Mouse (Mus musculus) lung, postnatal 0 days (tissue): ENCODE measurements around the gene Ppy. TPM values are rescaled to one million over a fixed set of nuclear protein-coding genes. Genes with fewer than 3 reads are reported as not detected.
A peak's percentile ranks its signal among the peaks of the same experiment; 100 is the strongest.

Experiments used
- ATAC-seq: fragments of 200-750 bp; cut with Nextera tagmentation; 2 replicates; pipeline ENCODE4 v1.8.0; 2017; ENCODE audit warnings: moderate library complexity
- DNase-seq: peaks from one replicate; pipeline ENCODE4 v3.0.0-alpha.2; 2016; ENCODE audit warnings: low spot score
- H3K27ac ChIP-seq: fragments of 300-500 bp; sonication (generic); 2 replicates; pipeline ENCODE4 v1.5.1; 2014; ENCODE audit warnings: antibody characterized with exemption, mild to moderate bottlenecking, low read length, mixed read lengths
- H3K27me3 ChIP-seq: fragments of 300-500 bp; sonication (generic); replicated peaks from 2 replicates; pipeline ENCODE4 v1.6.1; 2014; ENCODE audit warnings: low read length, mixed read lengths; ENCODE audit not compliant: insufficient read depth
- H3K36me3 ChIP-seq: fragments of 300-500 bp; sonication (generic); 2 replicates; pipeline ENCODE4 v1.6.1; 2014; ENCODE audit warnings: low read length, mixed read lengths; ENCODE audit not compliant: insufficient read depth
- H3K4me1 ChIP-seq: fragments of 300-500 bp; sonication (generic); 2 replicates; pipeline ENCODE4 v1.6.1; 2014; ENCODE audit warnings: antibody characterized with exemption, low read depth, low read length, mixed read lengths; ENCODE audit not compliant: insufficient read depth
- H3K4me2 ChIP-seq: fragments of 300-500 bp; sonication (generic); replicated peaks from 2 replicates; pipeline ENCODE4 v1.6.1; 2014; ENCODE audit warnings: low read depth, mild to moderate bottlenecking, low read length, moderate library complexity, mixed read lengths
- H3K4me3 ChIP-seq: fragments of 300-500 bp; sonication (generic); 2 replicates; pipeline ENCODE4 v1.5.1; 2014; ENCODE audit warnings: low read depth, low read length
- H3K9ac ChIP-seq: fragments of 300-500 bp; sonication (generic); replicated peaks from 2 replicates; pipeline ENCODE4 v1.6.1; 2014; ENCODE audit warnings: low read depth, mild to moderate bottlenecking
- H3K9me3 ChIP-seq: fragments of 300-500 bp; sonication (generic); 2 replicates; pipeline ENCODE4 v1.6.1; 2016; ENCODE audit warnings: low read length, mixed read lengths
- CTCF ChIP-seq: IDR thresholded peaks from 2 replicates; pipeline ENCODE4 v1.5.1; 2016; ENCODE audit warnings: antibody characterized with exemption, mild to moderate bottlenecking
- EP300 ChIP-seq: IDR thresholded peaks from 2 replicates; pipeline ENCODE4 v1.6.1; 2016; ENCODE audit warnings: antibody characterized with exemption, mild to moderate bottlenecking, control low read depth
- WGBS: fragments of 180-500 bp; shearing (Covaris S2); extraction: QIAGEN DNeasy Blood & Tissue Kit; methylation state at CpG from one replicate; pipeline ENCODE4 v1.1.7; 2014; 5-methylcytosine and 5-hydroxymethylcytosine counted together
- polyA plus RNA-seq: library from polyadenylated mRNA; unstranded; fragments of >200 nt; fragmentation: Nextera tagmentation; extraction: Ambion mirVana; gene quantifications from 2 replicates; pipeline ENCODE4 v1.2.1, GENCODE M21; 2015

Gene Ppy
- polyA plus RNA-seq, 1 experiment from 2014 or later = 4.2 TPM

DNA sequence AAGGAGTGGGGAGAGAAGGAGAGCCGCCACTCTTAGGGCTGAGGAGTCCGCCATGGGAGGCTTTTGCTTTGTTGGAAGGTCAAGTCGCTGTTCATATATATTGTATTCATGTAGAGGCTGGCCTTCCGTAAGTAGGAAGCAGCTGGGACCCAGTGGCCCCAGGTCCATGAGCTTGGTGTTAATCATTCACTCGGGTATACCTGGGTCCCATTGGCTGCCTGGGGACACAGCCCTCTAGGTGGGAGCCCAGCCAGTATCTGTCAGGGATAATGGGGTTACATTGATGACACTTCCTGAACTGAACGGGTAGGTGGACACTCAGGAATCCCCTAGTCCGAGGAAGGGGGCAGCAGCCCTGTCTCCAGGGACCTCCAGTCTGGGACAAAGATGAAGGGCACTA is 41.2 kb upstream of the Ppy start:
- Histone ChIP-seq H3K4me3 (no peak overlapping the region), H3K9me3 (no peaks in the 10 kb centered on the region), H3K36me3 (no peaks in the 10 kb centered on the region), H3K9ac (no peak overlapping the region), H3K27me3 (peaks cover 38% of the 10 kb centered on the region), H3K27ac (no peak overlapping the region), H3K4me1 (no peaks in the 10 kb centered on the region), H3K4me2 (no peak overlapping the region)
- WGBS = 43% methylated on average over 7 of the region's 7 CpGs
- ATAC-seq (no peak), DNase-seq (no peak)
- TF ChIP-seq EP300 (no peak), CTCF (no peak)

DNA sequence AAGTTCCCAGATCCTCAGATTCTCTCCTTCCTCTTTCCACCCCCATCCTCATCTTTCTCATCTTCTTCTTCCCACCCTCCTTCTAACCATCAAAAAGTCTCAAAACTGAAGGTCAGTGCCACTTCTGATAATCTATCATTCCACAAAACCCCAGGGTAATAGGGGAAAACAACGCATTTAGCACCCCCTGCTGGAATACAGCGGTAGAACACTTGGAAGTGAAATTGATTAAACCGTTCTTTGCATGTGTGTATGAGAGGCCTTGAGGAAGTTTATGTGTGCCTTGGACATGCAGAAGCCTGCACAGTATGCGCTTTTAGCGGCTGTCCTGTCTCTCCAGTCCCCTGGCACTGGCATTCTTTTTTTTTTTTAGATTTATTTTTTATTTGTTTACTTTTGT is 39.4 kb upstream of the Ppy start:
- 2% methylated on average over 5 of the region's 5 CpGs for WGBS
- Histone ChIP-seq H3K4me1 (no peaks in the 10 kb centered on the region), H3K4me3 (no peak overlapping the region), H3K27me3 (peaks cover 20% of the 10 kb centered on the region), H3K27ac (no peak overlapping the region), H3K4me2 (no peak overlapping the region), H3K9ac (no peak overlapping the region), H3K36me3 (no peaks in the 10 kb centered on the region), H3K9me3 (no peaks in the 10 kb centered on the region)
- peak; percentile 83 for TF ChIP-seq CTCF
- no peak for TF ChIP-seq EP300
- DNase-seq (peak; percentile 64), ATAC-seq (no peak)

DNA sequence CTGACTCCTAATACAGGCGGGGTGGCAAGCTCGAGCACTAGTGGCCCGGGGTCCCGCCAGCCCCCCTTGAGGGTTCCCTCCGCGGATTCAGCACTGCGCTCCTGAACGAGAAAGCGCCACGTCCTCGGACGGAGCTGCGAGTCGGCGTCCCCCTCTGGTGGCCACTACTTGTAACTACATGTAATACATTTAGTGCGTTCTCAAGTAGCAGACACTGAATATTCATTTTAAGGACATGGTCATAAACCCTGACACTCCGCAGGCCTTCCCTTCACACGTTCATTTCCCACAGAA is 37.3 kb upstream of the Ppy start:
- Histone ChIP-seq H3K4me1 (no peaks in the 10 kb centered on the region), H3K9ac (no peak overlapping the region), H3K4me2 (0 out of 2 replicates have a peak overlapping the region, but pooled peaks have one; percentile 25), H3K9me3 (no peaks in the 10 kb centered on the region), H3K27ac (no peak overlapping the region), H3K4me3 (0 out of 2 replicates have a peak overlapping the region, but pooled peaks have one; percentile 8), H3K36me3 (no peaks in the 10 kb centered on the region), H3K27me3 (peaks cover 10% of the 10 kb centered on the region)
- under 1% methylated on average over 18 of the region's 18 CpGs for WGBS
- ATAC-seq (peak; percentile 28; the same call in 1 of the 2 replicates), DNase-seq (peak; percentile 82)
- TF ChIP-seq EP300 = no peak
- TF ChIP-seq CTCF = peak; percentile 95

DNA sequence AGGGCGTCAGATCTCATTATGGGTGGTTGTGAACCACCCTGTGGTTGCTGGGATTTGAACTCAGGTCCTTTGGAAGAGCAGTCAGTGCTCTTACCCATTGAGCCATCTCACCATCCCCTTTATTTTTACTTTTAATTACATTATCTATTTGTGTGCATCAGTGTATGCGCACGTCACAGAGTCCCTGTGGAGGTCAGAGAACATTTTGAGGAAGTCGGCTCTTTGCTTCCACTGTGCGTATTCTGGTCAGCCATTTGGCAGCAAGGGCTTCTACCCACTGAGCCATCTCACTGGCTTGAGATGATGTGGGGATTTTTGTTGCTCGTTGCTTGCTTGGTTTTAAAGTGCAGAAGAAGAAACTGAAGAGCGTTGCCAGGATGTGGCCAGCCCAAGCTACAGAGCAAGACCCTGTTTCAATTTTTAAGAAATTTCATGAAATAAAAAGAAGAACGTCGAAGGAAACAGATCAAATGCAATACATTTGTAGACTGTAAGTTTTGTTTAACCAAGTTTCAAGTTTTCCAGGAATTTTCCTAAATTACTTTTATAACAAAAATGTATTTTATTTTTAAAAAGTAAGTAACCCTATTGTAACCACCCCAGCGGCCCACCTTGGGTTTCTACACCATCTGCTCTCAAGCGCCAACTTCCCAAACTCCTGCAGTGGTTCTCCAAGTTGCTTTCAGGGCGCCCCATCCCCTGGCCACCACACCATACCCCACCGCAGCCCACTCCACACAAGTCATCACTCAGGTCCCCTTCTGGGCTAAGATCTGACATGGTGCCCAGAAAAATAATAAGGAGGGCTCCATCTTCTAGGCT is 36.7 kb upstream of the Ppy start:
- ATAC-seq (no peak), DNase-seq (no peak)
- Histone ChIP-seq H3K4me2 (0 out of 2 replicates have a peak overlapping the region, but pooled peaks have one; percentile 25), H3K9me3 (no peaks in the 10 kb centered on the region), H3K27ac (no peak overlapping the region), H3K9ac (no peak overlapping the region), H3K27me3 (peaks cover 8% of the 10 kb centered on the region; the same call in 1 of the 2 replicates), H3K4me3 (0 out of 2 replicates have a peak overlapping the region, but pooled peaks have one; percentile 8), H3K36me3 (no peaks in the 10 kb centered on the region), H3K4me1 (no peaks in the 10 kb centered on the region)
- 34% methylated on average over 13 of the region's 13 CpGs for WGBS
- no peak for TF ChIP-seq EP300
- TF ChIP-seq CTCF = no peak

DNA sequence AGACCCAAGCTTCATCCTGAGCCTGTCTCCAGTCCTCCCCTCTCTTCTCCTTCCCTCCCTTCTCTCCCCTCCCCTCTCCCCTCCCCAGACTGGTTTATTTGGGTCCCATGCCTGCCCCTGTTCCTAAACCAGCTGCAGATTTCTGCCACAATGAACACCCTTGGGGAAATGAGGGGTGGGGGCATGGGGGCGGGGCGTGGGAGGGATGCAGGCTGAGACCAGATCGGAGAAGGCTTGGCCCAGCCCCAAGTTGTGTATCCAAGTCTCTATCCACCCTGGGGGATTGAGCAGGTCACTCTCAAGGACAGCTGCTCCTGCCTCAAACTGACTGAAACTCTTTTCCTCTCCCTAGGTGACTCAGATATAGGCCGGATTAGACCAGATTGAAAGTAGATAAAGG is 33.4 kb upstream of the Ppy start:
- Histone ChIP-seq H3K9ac (no peak overlapping the region), H3K4me2 (no peak overlapping the region), H3K4me3 (no peak overlapping the region), H3K27ac (no peak overlapping the region), H3K4me1 (no peaks in the 10 kb centered on the region), H3K27me3 (peaks cover 8% of the 10 kb centered on the region; the same call in 1 of the 2 replicates), H3K36me3 (no peaks in the 10 kb centered on the region), H3K9me3 (no peaks in the 10 kb centered on the region)
- TF ChIP-seq CTCF = no peak
- TF ChIP-seq EP300 = no peak
- ATAC-seq (no peak), DNase-seq (no peak)
- WGBS = 6% methylated on average over 4 of the region's 4 CpGs

DNA sequence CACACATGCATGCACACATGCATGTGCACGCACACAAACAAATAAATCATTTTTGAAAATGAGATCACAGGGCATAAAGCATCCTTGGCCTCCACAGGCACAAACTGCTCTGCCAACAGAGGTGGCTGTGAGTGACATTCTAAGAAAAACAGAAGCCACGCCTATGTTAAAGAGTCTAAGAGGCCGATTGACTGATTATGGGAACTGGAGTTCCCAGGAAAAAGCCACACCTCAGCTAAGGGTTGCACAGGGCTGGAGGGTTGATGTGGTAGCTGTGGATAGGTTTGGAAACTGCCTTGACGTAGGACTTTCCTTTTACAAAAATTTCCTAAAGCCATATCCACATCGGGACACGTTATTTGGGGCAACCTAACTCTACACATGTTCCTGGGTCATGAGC is 16.3 kb upstream of the Ppy start:
- Histone ChIP-seq H3K9ac (no peak overlapping the region), H3K4me2 (no peak overlapping the region), H3K36me3 (no peaks in the 10 kb centered on the region), H3K4me3 (no peak overlapping the region), H3K27ac (no peak overlapping the region), H3K9me3 (no peaks in the 10 kb centered on the region), H3K4me1 (no peaks in the 10 kb centered on the region), H3K27me3 (no peaks in the 10 kb centered on the region)
- ATAC-seq (no peak), DNase-seq (no peak)
- TF ChIP-seq EP300 = no peak
- 64% methylated on average over 6 of the region's 6 CpGs for WGBS
